Mouse (Mus musculus): Measurements from ENCODE around the gene Qrsl1.
A peak's percentile ranks its signal among the peaks of the same experiment; 100 is the strongest.
"Not testable (repeated sequence)": the region's sequence is repeated elsewhere in the genome, so short reads cannot be mapped to it uniquely, and the experiment has no call there.

The Qrsl1 gene

GRCm38 (mm10) chr10:43901578-43902194 is at the start of gene Qrsl1, which contains the start of gene Rtn4ip1:
Qrsl1 (minus strand) TSS chr10:43901745.
Rtn4ip1 (plus strand) TSS chr10:43901807.
- peak; percentile 87 to 94 for DNase-seq (ENCODE audit: low spot score in 2 of 2)

GRCm38 (mm10) chr10:43945435-43945834 is 43.9 kb upstream of the Qrsl1 start:
- DNase-seq (ENCODE audit: low spot score in 2 of 2): no peak

GRCm38 (mm10) chr10:43943736-43944135 is 42.2 kb upstream of the Qrsl1 start:
- no peak for DNase-seq (ENCODE audit: low spot score in 2 of 2)

- no peak for DNase-seq (ENCODE audit: low spot score in 2 of 2)
Measured at GRCm38 (mm10) chr10:43939136-43939662, 37.7 kb upstream of the Qrsl1 start.

GRCm38 (mm10) chr10:43928596-43928995 is 27.1 kb upstream of the Qrsl1 start:
- DNase-seq (ENCODE audit: low spot score in 2 of 2): no peak

GRCm38 (mm10) chr10:43927736-43928135 is 26.2 kb upstream of the Qrsl1 start:
- no peak for DNase-seq (ENCODE audit: low spot score in 2 of 2)

GRCm38 (mm10) chr10:43925776-43926175 is 24.2 kb upstream of the Qrsl1 start:
- DNase-seq (ENCODE audit: low spot score in 2 of 2): not testable (repeated sequence)

GRCm38 (mm10) chr10:43923096-43923495 is 21.6 kb upstream of the Qrsl1 start:
- no peak for DNase-seq (ENCODE audit: low spot score in 2 of 2)

- peak; percentile 35 to 84 for DNase-seq (ENCODE audit: low spot score in 2 of 2)
Measured at GRCm38 (mm10) chr10:43918696-43919608, 17.4 kb upstream of the Qrsl1 start.

GRCm38 (mm10) chr10:43916737-43917136 is 15.2 kb upstream of the Qrsl1 start:
- DNase-seq (ENCODE audit: low spot score in 2 of 2): no peak

- no peak for DNase-seq (ENCODE audit: low spot score in 2 of 2)
Measured at GRCm38 (mm10) chr10:43916181-43916580, 14.6 kb upstream of the Qrsl1 start.

GRCm38 (mm10) chr10:43912236-43912635 is 10.7 kb upstream of the Qrsl1 start:
- DNase-seq (ENCODE audit: low spot score in 2 of 2): no peak

- DNase-seq (ENCODE audit: low spot score in 2 of 2): no peak
Measured at GRCm38 (mm10) chr10:43910873-43911142, 9.3 kb upstream of the Qrsl1 start.

- no peak for DNase-seq (ENCODE audit: low spot score in 2 of 2)
Measured at GRCm38 (mm10) chr10:43910032-43910872, 8.7 kb upstream of the Qrsl1 start.

GRCm38 (mm10) chr10:43904569-43904968 is 3.0 kb upstream of the Qrsl1 start:
- no peak for DNase-seq (ENCODE audit: low spot score in 2 of 2)

GRCm38 (mm10) chr10:43900883-43901570 is 518 bp downstream of the Qrsl1 start:
- DNase-seq (ENCODE audit: low spot score in 2 of 2): no peak

- DNase-seq (ENCODE audit: low spot score in 2 of 2): no peak
Measured at GRCm38 (mm10) chr10:43898276-43898675, 3.3 kb downstream of the Qrsl1 start.

GRCm38 (mm10) chr10:43896065-43896464 is 5.5 kb downstream of the Qrsl1 start:
- DNase-seq (ENCODE audit: low spot score in 2 of 2): no peak

- no peak for DNase-seq (ENCODE audit: low spot score in 2 of 2)
Measured at GRCm38 (mm10) chr10:43892971-43893370, 8.6 kb downstream of the Qrsl1 start.

GRCm38 (mm10) chr10:43888976-43889375 is 12.6 kb downstream of the Qrsl1 start:
- no peak for DNase-seq (ENCODE audit: low spot score in 2 of 2)

- DNase-seq (ENCODE audit: low spot score in 2 of 2): no peak
Measured at GRCm38 (mm10) chr10:43887676-43888075, 13.9 kb downstream of the Qrsl1 start.

All from frontal cortex, postnatal 14 days (tissue).